15 mouse cellular contexts compared by ENCODE assay signal in the genomic region with DNA sequence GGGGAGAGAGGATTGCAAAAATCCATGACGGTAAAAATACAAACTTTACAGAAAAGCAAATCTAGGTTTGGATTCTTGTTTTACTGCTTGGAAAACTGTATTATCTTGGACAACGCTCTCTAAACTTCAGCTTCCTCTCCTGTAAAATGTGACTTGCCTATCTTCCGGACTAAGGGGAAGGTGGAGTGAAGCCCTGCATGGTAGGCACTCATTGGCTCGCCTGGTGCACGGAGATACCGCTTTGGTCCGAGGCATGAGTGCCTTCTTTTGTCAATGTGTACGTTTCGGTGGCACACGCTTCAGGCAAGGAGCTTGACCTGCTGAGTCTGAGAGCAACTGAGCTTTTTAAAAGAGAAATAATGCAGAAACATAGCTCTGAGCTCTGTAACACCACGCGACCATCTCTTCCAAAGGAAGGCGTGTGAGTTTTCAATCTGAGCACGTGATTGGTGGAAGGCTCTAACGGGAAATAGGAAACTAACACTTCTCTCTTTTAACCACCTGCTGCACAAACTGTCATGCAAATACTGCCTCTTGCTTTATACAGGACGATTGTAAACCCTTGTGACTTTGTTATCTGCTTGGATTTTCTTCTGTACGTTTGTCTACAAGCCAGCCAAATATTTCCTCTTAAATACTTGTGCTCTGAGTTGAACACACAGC. TPM values are rescaled to one million over a fixed set of nuclear protein-coding genes. Genes with fewer than 3 reads are reported as not detected.
DNase-seq lines count a peak whose midpoint lies in the region; ATAC-seq and TF ChIP-seq lines count a peak whose summit lies in the region.
"Had no signal": no experiment of that assay in that cellular context is flagged by ENCODE, and none has a peak within 500 bp of the region (broad histone marks: within the 10 kb centered on the region; RNA-seq: fewer than 3 reads in every experiment).

No protein-coding gene starts in this region.

- H3K9ac ChIP-seq in liver, postnatal 0 days (replicated peaks): no peak overlapping the region
- H3K9ac ChIP-seq in liver, embryonic 12.5 days: no peak overlapping the region
- H3K9ac ChIP-seq: embryonic facial prominence, embryonic 12.5 days had no signal

- peak overlapping the region; percentile 60 for H3K27ac ChIP-seq in liver, postnatal 0 days (ENCODE audit: low read depth)
- no peak overlapping the region for H3K27ac ChIP-seq in liver, embryonic 12.5 days
- no peak overlapping the region for H3K27ac ChIP-seq in cerebellum, adult 2 months (ENCODE audit: insufficient read depth, low read length)
- H3K27ac ChIP-seq: embryonic facial prominence, embryonic 12.5 days; left cerebral cortex, adult 2 months had no signal

- 39% methylated on average over 17 of the region's 17 CpGs for WGBS in liver, postnatal 0 days (ENCODE audit: insufficient replicate concordance)
- 53% methylated on average over 17 of the region's 17 CpGs for WGBS in liver, embryonic 12.5 days (ENCODE audit: insufficient replicate concordance)
- 79% methylated on average over 17 of the region's 17 CpGs for WGBS in cerebellum, adult 2 months

- no peaks in the 10 kb centered on the region for H3K9me3 ChIP-seq in liver, postnatal 0 days (ENCODE audit: low read length)
- H3K9me3 ChIP-seq in liver, embryonic 12.5 days (replicated peaks): no peaks in the 10 kb centered on the region
- H3K9me3 ChIP-seq: embryonic facial prominence, embryonic 12.5 days had no signal

- no peak for TF ChIP-seq POLR2A in cerebellum, adult 2 months (IDR thresholded peaks at IDR 0.05; ENCODE audit: borderline replicate concordance, insufficient read depth, low read length)

- no peaks in the 10 kb centered on the region for H3K36me3 ChIP-seq in liver, postnatal 0 days (replicated peaks; ENCODE audit: insufficient read depth, low read length)
- H3K36me3 ChIP-seq in liver, embryonic 12.5 days: no peaks in the 10 kb centered on the region
- H3K36me3 ChIP-seq: embryonic facial prominence, embryonic 12.5 days had no signal

- H3K4me1 ChIP-seq in liver, postnatal 0 days (ENCODE audit: insufficient read depth): no peaks in the 10 kb centered on the region
- no peaks in the 10 kb centered on the region for H3K4me1 ChIP-seq in liver, embryonic 12.5 days
- H3K4me1 ChIP-seq in cerebellum, adult 2 months (ENCODE audit: control insufficient read depth, insufficient read depth, low read length): no peaks in the 10 kb centered on the region
- H3K4me1 ChIP-seq: embryonic facial prominence, embryonic 12.5 days had no signal

- no peaks in the 10 kb centered on the region for H3K27me3 ChIP-seq in liver, postnatal 0 days (ENCODE audit: insufficient read depth, low read length)
- no peaks in the 10 kb centered on the region for H3K27me3 ChIP-seq in liver, embryonic 12.5 days (replicated peaks)
- no peaks in the 10 kb centered on the region for H3K27me3 ChIP-seq in cerebellum, adult 2 months (ENCODE audit: control insufficient read depth, insufficient read depth, low read length)
- H3K27me3 ChIP-seq: embryonic facial prominence, embryonic 12.5 days had no signal

- no peak overlapping the region for H3K4me3 ChIP-seq in liver, postnatal 0 days (ENCODE audit: low read depth, low read length)
- no peak overlapping the region for H3K4me3 ChIP-seq in liver, embryonic 12.5 days
- no peak overlapping the region for H3K4me3 ChIP-seq in cerebellum, adult 2 months (replicated peaks; ENCODE audit: insufficient read depth, low read depth, low read length)
- H3K4me3 ChIP-seq: embryonic facial prominence, embryonic 12.5 days; left cerebral cortex, adult 2 months had no signal

- ATAC-seq in liver, postnatal 0 days: peak; percentile 50
- no peak for ATAC-seq in liver, embryonic 12.5 days
- peak; percentile 79 to 87 for ATAC-seq in hematopoietic stem cell, adult 5-6 weeks (replicated peaks in 1 of 2; ENCODE audit: insufficient read depth in 1 of 2, low FRiP score in 2 of 2, low TSS enrichment in 1 of 2, low read depth in 1 of 2, poor library complexity in 2 of 2, severe bottlenecking in 2 of 2)
- ATAC-seq: inflammation-experienced regulatory T-cells, adult 6 months had no signal

- TF ChIP-seq CTCF in liver, postnatal 0 days (IDR thresholded peaks at IDR 0.05; ENCODE audit: low read depth): no peak
- no peak for TF ChIP-seq CTCF in cerebellum, adult 2 months (IDR thresholded peaks at IDR 0.05; ENCODE audit: borderline replicate concordance, insufficient read depth, low read depth, low read length)

- DNase-seq in liver, postnatal 0 days: no peak
- peak; percentile 6 for DNase-seq in A20 (ENCODE audit: low read depth, low spot score)
- peak; percentile 38 for DNase-seq in CD4-positive, CD25-positive, alpha-beta regulatory T cell, adult 2 months (ENCODE audit: low read depth, low spot score)
- DNase-seq in cerebellum, adult 2 months: no peak
- no peak for DNase-seq in embryo, embryonic 10 days (ENCODE audit: low spot score)
- DNase-seq: adrenal gland, postnatal 10 days; cerebellum, postnatal 14 days; heart, adult 11 months; lung, postnatal 36 days; midbrain, embryonic 14.5 days had no signal

- peak overlapping the region; percentile 23; the same call in 1 of the 2 replicates for H3K4me2 ChIP-seq in liver, postnatal 0 days (ENCODE audit: low read depth, low read length)
- no peak overlapping the region for H3K4me2 ChIP-seq in liver, embryonic 12.5 days
- H3K4me2 ChIP-seq: embryonic facial prominence, embryonic 12.5 days had no signal

- TF ChIP-seq EP300 in liver, postnatal 0 days (IDR thresholded peaks at IDR 0.05; ENCODE audit: low read depth): no peak

RNA-seq across cellular contexts. Expression of gene Tctex1d1, which starts 23.0 kb away (rescaled TPM):
- polyA plus RNA-seq in liver, postnatal 0 days (2015; fragmentation: Nextera tagmentation; extraction: Ambion mirVana): not detected in 2 replicates
- polyA plus RNA-seq in liver, embryonic 12.5 days (2016; fragmentation: Nextera tagmentation; extraction: Ambion mirVana): 0.38 TPM in 1 of 2 replicates, not detected in the other
- total RNA-seq in hematopoietic stem cell, adult 5-6 weeks (2017): 2.9 TPM in 1 of 2 replicates, not detected in the other
- polyA plus RNA-seq in cerebellum, adult 2 months (2012; rRNA removed): 0.34 and 0.43 TPM in 2 replicates
- total RNA-seq: adrenal gland, postnatal 10 days had no signal

Comparison
In these comparisons a context has a peak if more than half of its experiments do, and no peak if none do; other contexts are left out.
1. DNase-seq: peak in A20 (single experiment) and CD4-positive, CD25-positive, alpha-beta regulatory T cell, adult 2 months (single experiment); none in liver, postnatal 0 days (single experiment), cerebellum, adult 2 months (0 of 2) and embryo, embryonic 10 days (single experiment).